Mouse (Mus musculus) neural tube, embryonic 15.5 days (tissue): ENCODE data around the gene Isy1. TPM values are rescaled to one million over a fixed set of nuclear protein-coding genes. Genes with fewer than 3 reads are reported as not detected.

Experiments
- ATAC-seq: fragments of 200-750 bp; cut with Nextera tagmentation; 2 replicates; pipeline ENCODE4 v1.8.0; 2017; ENCODE audit warnings: mild to moderate bottlenecking, moderate TSS enrichment, moderate library complexity; ENCODE audit not compliant: low FRiP score
- H3K27ac ChIP-seq: fragments of 300-500 bp; sonication (generic); replicated peaks from 2 replicates; pipeline ENCODE4 v1.5.1; 2015; ENCODE audit warnings: mild to moderate bottlenecking, inconsistent platforms
- H3K27me3 ChIP-seq: fragments of 300-500 bp; sonication (generic); replicated peaks from 2 replicates; pipeline ENCODE4 v1.6.1; 2015; ENCODE audit warnings: inconsistent platforms
- H3K36me3 ChIP-seq: fragments of 300-500 bp; sonication (generic); 2 replicates; pipeline ENCODE4 v1.6.1; 2015; ENCODE audit warnings: inconsistent platforms
- H3K4me1 ChIP-seq: fragments of 300-500 bp; sonication (generic); 2 replicates; pipeline ENCODE4 v1.6.1; 2015; ENCODE audit warnings: inconsistent platforms
- H3K4me2 ChIP-seq: fragments of 300-500 bp; sonication (generic); 2 replicates; pipeline ENCODE4 v1.6.1; 2015; ENCODE audit warnings: inconsistent platforms, mild to moderate bottlenecking, moderate library complexity
- H3K4me3 ChIP-seq: fragments of 300-500 bp; sonication (generic); replicated peaks from 2 replicates; pipeline ENCODE4 v1.5.1; 2015; ENCODE audit warnings: mild to moderate bottlenecking, inconsistent platforms
- H3K9ac ChIP-seq: fragments of 300-500 bp; sonication (generic); replicated peaks from 2 replicates; pipeline ENCODE4 v1.6.1; 2015; ENCODE audit warnings: mild to moderate bottlenecking, inconsistent platforms
- H3K9me3 ChIP-seq: fragments of 300-500 bp; sonication (generic); replicated peaks from 2 replicates; pipeline ENCODE4 v1.6.1; 2016; ENCODE audit warnings: inconsistent platforms
- WGBS: fragments of 180-500 bp; shearing (Covaris S2); methylation state at CpG from one replicate; pipeline ENCODE4 v1.1.7; 2015; ENCODE audit warnings: mixed read lengths; 5-methylcytosine and 5-hydroxymethylcytosine counted together
- polyA plus RNA-seq: library from polyadenylated mRNA; unstranded; fragments of >200 nt; fragmentation: Nextera tagmentation; extraction: Ambion mirVana; gene quantifications from 2 replicates; pipeline ENCODE4 v1.2.1, GENCODE M21; 2015

Gene Isy1
- polyA plus RNA-seq, 1 experiment from 2014 or later, result 22.6 TPM

DNA sequence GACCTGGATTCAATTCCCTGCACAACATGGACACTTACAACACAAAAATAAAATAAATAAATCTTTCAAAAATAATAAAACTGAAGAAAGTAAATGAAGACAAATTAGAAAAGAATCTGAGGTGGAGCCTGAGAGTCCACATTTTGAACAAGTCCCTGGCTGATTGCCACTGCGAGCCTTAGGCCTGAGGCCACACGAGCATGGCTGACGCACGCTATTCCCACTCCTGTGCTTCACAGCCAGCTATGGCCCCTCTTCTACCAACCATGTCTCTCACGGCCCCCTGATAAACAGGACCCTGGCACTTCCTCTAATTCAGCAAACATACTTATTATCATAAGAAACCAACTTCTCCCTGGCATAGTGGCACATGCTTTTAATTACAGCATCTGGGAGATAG is 52.0 kb downstream of the Isy1 start:
- Histone ChIP-seq H3K4me3 (no peak overlapping the region), H3K36me3 (peaks cover 3% of the 10 kb centered on the region), H3K9me3 (no peaks in the 10 kb centered on the region), H3K27ac (no peak overlapping the region), H3K4me1 (peaks cover 12% of the 10 kb centered on the region), H3K4me2 (no peak overlapping the region), H3K27me3 (no peaks in the 10 kb centered on the region), H3K9ac (no peak overlapping the region)
- ATAC-seq, result no peak
- 87% methylated on average over 5 of the region's 5 CpGs for WGBS

DNA sequence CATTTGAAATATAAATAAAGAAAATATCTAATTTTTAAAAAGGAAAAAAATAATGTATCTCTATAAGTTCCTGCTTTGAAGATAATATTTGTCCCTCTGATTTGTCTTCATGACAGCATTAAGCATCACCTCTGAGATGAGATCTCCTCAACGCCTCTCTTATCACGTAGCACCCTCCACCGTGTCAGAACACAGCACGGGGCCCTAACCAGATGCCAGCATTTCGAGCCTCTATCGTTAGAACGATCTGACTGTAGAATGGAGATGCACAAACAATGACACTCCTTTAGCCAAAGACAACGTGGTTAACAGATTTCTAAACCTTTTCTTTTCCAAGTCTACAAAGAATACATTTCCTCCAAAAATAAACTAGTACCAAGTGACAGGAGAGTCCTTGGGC is 54.6 kb downstream of the Isy1 start:
- Histone ChIP-seq H3K4me1 (peaks cover 1% of the 10 kb centered on the region; the same call in 1 of the 2 replicates), H3K27me3 (no peaks in the 10 kb centered on the region), H3K9me3 (no peaks in the 10 kb centered on the region), H3K36me3 (no peaks in the 10 kb centered on the region), H3K4me2 (no peak overlapping the region), H3K9ac (no peak overlapping the region), H3K4me3 (no peak overlapping the region), H3K27ac (no peak overlapping the region)
- 82% methylated on average over 8 of the region's 8 CpGs for WGBS
- ATAC-seq, result no peak

DNA sequence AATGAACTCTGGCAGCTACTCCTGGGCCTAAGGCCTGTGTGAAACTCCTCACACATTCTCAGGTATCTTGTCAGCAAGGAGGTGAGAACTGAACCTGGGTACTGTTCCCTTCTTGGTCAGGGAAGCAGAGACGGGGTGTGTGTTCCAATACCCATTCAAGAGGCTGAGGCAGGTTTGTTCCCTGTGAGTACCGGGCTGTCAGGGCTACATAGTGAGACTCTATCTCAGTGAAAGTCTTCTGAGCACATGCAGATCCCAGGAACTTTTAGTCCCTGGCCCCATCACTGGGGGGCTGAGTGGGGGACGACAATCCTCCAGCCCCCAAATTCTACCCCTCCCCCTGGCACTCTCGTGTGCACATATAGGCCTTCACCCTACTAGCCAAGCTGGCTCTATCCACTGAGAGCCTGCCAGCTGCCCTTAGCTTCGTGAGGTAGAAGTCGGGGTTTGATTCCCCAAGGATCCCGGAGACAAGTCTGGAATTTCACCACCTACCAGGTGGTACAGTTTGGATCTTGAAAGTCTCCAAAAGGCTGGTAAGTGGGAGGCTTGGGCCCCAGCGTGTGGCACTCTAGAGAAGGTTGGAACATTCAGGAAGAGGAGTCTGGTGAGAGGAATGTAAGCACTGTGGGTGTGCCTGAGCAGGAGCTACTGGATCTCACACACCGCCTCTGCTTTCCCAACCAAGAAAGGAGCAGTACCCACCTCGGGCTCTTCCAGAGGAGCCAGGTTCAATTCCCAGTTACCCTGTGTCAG is 57.9 kb downstream of the Isy1 start:
- no peak overlapping the region for H3K4me3 ChIP-seq
- H3K27ac ChIP-seq, result no peak overlapping the region
- WGBS, result 84% methylated on average over 10 of the region's 10 CpGs
- no peaks in the 10 kb centered on the region for H3K4me1 ChIP-seq
- ATAC-seq, result no peak
- H3K9ac ChIP-seq, result no peak overlapping the region
- no peaks in the 10 kb centered on the region for H3K36me3 ChIP-seq
- no peaks in the 10 kb centered on the region for H3K9me3 ChIP-seq
- H3K4me2 ChIP-seq, result no peak overlapping the region
- H3K27me3 ChIP-seq, result no peaks in the 10 kb centered on the region

DNA sequence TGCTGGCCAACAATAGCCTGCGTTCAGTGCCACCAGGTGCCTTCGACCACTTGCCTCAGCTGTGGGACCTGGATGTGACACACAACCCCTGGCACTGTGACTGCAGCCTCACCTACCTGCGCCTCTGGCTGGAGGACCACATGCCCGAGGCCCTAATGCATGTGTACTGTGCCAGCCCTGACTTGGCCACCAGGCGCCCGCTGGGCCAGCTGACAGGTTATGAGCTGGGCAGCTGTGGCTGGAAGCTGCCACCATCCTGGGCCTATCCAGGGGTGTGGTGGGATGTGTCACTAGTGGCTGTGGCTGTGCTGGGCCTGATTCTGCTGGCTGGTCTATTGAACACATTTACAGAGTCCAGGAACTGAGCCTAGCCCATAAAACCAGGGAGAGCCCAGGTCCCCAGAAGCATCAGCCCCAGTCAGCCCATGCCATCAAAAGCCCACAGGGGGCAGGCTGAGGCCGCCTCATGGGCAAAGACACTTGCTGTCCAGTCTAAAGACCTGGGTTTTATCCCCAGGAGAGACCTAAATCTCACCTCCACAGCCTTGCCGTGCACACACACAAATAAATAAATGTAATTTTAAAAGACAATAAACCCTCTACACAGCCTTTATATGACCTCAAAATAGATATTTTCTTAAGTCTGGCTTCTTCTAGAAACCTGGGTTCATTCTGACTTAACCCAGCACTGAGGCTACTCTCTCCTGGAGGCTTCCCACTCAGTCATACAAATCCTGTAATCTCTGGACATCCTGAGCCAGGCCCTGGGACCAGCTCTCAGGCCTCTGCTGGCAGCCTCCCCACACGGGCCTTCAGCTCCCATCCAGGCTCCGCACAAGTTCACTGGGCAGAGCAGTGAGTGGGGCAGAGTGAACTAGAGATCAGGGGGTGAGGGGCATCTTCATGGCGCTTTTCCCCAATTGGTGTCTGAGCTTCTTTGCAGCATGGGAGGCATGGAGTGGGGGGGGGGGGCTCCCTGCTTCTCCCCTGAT is 59.1 kb downstream of the Isy1 start:
- H3K4me2 ChIP-seq, result no peak overlapping the region
- H3K4me3 ChIP-seq, result no peak overlapping the region
- no peaks in the 10 kb centered on the region for H3K4me1 ChIP-seq
- WGBS, result 87% methylated on average over 11 of the region's 11 CpGs
- no peak overlapping the region for H3K9ac ChIP-seq
- no peaks in the 10 kb centered on the region for H3K36me3 ChIP-seq
- ATAC-seq, result no peak
- no peaks in the 10 kb centered on the region for H3K9me3 ChIP-seq
- H3K27me3 ChIP-seq, result no peaks in the 10 kb centered on the region
- H3K27ac ChIP-seq, result no peak overlapping the region

DNA sequence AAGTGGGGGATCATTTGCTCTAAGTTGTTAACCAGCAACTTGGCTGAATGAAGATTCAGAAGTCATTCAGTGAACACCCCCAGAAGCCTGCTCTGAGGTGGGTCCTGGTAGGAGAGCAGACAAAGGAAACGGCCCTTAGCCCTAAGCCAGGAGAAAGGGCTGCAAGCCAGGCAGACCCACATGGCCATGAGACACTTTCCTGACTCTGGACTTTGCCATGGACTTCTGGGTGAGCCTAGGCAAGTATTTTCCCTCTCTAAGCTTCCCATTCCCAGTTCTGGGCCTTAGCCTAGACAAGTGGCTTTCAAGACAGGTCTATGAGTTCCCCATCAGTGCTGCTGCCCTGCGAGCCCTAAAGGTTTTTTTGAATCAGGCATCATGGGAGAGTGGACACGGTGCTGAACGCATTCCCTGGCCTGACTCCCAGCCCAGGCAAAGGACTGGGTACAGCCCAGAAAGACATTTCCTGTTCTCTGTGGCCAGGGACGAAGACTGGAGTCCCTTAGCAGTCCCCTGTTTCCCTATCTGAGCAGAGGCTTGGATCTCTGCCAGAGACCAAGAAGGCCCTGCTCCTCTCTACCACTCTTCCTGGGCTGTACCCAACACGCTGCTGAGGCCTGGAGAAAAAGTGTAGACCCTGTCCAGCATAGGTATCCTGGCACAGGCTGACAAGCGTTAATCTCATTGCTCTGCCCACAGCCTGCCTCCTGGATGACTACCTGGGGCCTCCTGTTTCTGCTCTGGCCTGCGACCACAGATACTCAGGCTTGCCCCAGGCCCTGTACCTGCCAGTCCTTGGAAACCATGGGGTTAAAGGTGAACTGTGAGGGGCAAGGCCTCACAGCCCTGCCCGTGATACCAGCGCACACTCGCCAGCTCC is 60.1 kb downstream of the Isy1 start:
- H3K27me3 ChIP-seq, result no peaks in the 10 kb centered on the region
- WGBS, result 76% methylated on average over 11 of the region's 11 CpGs
- H3K4me1 ChIP-seq, result no peaks in the 10 kb centered on the region
- H3K9ac ChIP-seq, result no peak overlapping the region
- H3K36me3 ChIP-seq, result no peaks in the 10 kb centered on the region
- H3K4me3 ChIP-seq, result no peak overlapping the region
- no peaks in the 10 kb centered on the region for H3K9me3 ChIP-seq
- no peak overlapping the region for H3K27ac ChIP-seq
- no peak for ATAC-seq
- H3K4me2 ChIP-seq, result no peak overlapping the region

DNA sequence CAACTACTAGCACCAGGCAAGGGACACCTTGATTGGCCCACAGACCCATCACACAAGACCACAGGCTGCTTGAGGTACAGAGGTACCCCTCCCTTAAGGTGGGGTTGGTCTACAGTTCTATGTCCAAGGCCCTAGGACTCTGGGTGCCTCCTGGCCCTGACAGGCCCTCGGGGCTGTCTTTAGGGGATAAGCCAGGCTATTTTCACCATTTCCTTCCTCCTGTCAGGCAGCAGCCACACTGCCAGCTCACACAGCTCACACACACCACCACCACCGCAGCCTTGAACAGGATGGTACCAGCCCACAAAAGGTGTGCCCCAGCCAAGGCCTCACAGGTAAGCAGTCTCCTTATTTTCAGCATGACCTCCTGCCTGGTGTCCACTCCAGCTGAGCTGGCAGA is 60.8 kb downstream of the Isy1 start, which contains the start of gene Gp9:
TSS of gene Gp9 (plus strand) at position 231 of the 400 bp plus-strand sequence.
- H3K9ac ChIP-seq, result no peak within 1 kb of the TSS
- H3K4me2 ChIP-seq, result no peak within 1 kb of the TSS
- ATAC-seq, result no peak
- no peaks in the 10 kb centered on the region for H3K9me3 ChIP-seq
- H3K27me3 ChIP-seq, result no peaks in the 10 kb centered on the region
- WGBS, result 75% methylated on average over 2 of the region's 2 CpGs
- no peak within 1 kb of the TSS for H3K27ac ChIP-seq
- no peaks in the 10 kb centered on the region for H3K36me3 ChIP-seq
- no peaks in the 10 kb centered on the region for H3K4me1 ChIP-seq
- H3K4me3 ChIP-seq, result no peak within 1 kb of the TSS

DNA sequence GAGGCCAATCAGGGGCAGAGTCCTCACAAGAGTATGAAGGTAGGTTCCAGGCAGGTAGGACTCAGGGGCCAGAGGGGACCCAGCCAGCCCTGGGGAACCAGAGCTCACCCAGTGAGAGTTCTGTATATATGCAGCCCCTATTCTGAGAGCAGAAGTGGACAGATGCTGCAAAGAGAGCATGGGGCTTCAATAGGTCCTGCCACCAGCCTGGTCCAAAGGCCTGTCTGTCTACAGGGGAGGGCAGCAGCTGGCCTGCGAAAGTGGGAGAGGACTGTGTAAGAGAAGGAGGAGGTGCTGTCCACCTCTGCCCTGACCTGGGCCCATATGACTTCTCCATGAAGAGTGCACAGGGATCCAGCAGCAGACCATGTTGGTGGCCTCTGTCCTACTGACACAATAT is 61.9 kb downstream of the Isy1 start:
- Histone ChIP-seq H3K9ac (no peak overlapping the region), H3K27ac (no peak overlapping the region), H3K9me3 (no peaks in the 10 kb centered on the region), H3K27me3 (no peaks in the 10 kb centered on the region), H3K36me3 (no peaks in the 10 kb centered on the region), H3K4me3 (no peak overlapping the region), H3K4me1 (no peaks in the 10 kb centered on the region), H3K4me2 (no peak overlapping the region)
- no peak for ATAC-seq
- WGBS, result 80% methylated on average over 1 of the region's 1 CpGs

DNA sequence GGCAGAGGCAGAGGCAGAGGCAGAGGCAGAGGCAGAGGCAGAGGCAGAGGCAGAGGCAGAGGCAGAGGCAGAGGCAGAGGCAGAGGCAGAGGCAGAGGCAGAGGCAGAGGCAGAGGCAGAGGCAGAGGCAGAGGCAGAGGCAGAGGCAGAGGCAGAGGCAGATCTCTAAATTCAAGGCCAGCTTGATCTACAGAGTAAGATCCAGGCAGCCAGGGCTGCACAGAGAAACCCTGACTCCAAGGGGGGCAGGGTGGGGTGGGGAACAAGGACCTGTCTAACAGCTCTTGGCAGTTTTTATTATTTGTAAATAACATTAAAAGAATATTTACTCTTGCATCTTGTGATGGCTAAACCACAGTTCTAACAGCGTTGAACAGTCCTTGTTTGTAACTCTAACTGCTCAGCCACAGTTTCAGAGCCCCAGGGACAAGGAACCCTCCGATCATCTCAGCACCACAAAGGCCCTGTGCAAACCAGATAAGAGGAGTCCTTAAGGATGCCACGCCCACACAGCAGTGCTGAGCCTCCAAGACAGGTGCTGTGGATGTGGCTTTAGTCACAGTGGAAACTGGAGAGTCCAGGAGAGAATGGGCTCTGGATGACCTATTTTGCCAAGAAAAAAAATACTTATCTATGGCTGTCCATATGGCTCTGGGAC is 62.9 kb downstream of the Isy1 start:
- H3K4me3 ChIP-seq, result no peak overlapping the region
- H3K9me3 ChIP-seq, result no peaks in the 10 kb centered on the region
- H3K9ac ChIP-seq, result no peak overlapping the region
- H3K4me2 ChIP-seq, result no peak overlapping the region
- H3K27ac ChIP-seq, result no peak overlapping the region
- ATAC-seq, result no peak
- no peaks in the 10 kb centered on the region for H3K36me3 ChIP-seq
- no peaks in the 10 kb centered on the region for H3K4me1 ChIP-seq
- no peaks in the 10 kb centered on the region for H3K27me3 ChIP-seq
- WGBS, result 85% methylated on average over 3 of the region's 3 CpGs

DNA sequence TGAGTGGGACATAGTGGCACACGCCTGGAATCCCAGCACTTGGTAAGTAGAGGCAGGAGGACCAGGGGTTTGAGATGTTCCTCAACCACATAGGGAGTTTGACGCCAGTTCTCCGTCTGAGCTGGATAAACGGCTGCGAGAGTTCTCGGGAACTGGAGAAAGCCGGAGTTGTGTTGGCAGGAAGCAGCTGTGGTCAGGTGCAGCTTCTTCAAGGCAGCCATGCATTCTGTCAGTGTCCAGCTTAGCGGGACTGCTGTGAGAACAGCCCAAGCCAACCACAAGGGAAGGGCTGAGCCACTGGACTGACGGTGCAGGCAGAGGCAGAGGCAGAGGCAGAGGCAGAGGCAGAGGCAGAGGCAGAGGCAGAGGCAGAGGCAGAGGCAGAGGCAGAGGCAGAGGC is 63.7 kb downstream of the Isy1 start:
- H3K27ac ChIP-seq, result no peak overlapping the region
- H3K4me2 ChIP-seq, result no peak overlapping the region
- no peaks in the 10 kb centered on the region for H3K4me1 ChIP-seq
- H3K9me3 ChIP-seq, result no peaks in the 10 kb centered on the region
- no peak for ATAC-seq
- WGBS, result 82% methylated on average over 9 of the region's 9 CpGs
- H3K36me3 ChIP-seq, result no peaks in the 10 kb centered on the region
- no peak overlapping the region for H3K4me3 ChIP-seq
- no peak overlapping the region for H3K9ac ChIP-seq
- no peaks in the 10 kb centered on the region for H3K27me3 ChIP-seq

DNA sequence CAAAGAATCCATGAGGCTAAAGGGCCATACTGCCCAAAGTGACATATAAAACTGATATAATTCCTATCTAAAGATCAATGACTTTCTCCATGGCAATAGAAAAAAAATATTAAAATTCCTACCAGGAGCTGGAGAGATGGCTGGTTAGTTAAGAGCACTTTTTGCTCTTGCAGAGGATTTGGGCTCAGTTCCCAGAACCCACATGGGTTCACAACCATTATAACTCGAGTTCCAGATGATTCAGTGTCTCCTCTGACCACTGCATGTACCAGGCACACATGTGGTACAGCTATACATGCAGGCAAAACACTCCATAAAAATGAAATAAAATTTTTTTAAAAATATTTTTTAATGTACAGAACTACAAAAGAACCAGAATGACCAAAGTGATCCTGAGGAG is 64.1 kb downstream of the Isy1 start:
- Histone ChIP-seq H3K27me3 (no peaks in the 10 kb centered on the region), H3K4me1 (no peaks in the 10 kb centered on the region), H3K9ac (no peak overlapping the region), H3K9me3 (no peaks in the 10 kb centered on the region), H3K4me3 (no peak overlapping the region), H3K27ac (no peak overlapping the region), H3K36me3 (no peaks in the 10 kb centered on the region), H3K4me2 (no peak overlapping the region)
- no peak for ATAC-seq
- WGBS, result 31% methylated on average over 1 of the region's 1 CpGs

DNA sequence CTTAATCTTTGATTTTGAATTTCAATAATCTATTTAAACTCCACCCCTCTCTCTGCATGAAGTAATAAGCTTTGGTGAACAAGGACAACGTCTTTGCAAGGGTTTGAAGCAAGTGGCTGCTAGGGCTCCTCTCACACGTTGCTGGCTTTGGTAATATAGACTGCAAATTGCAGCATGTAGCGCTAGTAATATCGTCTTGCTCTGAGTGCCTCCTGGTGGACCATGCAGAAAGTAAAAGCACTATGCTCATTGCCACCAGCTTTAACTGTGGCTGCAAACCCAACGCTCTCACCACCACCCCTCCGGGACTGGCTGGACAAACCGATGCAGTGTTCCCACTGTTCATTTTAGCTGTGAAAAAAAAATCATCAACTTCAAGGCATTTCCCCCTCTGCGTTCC is 68.0 kb downstream of the Isy1 start:
- Histone ChIP-seq H3K27ac (no peak overlapping the region), H3K36me3 (no peaks in the 10 kb centered on the region), H3K4me3 (no peak overlapping the region), H3K9me3 (no peaks in the 10 kb centered on the region), H3K9ac (no peak overlapping the region), H3K27me3 (no peaks in the 10 kb centered on the region), H3K4me2 (no peak overlapping the region), H3K4me1 (no peaks in the 10 kb centered on the region)
- WGBS, result 52% methylated on average over 8 of the region's 8 CpGs
- ATAC-seq, result no peak
